Mouse (Mus musculus) right cerebral cortex, adult 18-20 months (tissue): Measurements from ENCODE around the gene Wt1.

Source experiments
- DNase-seq: peaks from one replicate; pipeline ENCODE4 v3.0.0; 2022; ENCODE audit warnings: mixed read lengths

Gene Wt1

DNA sequence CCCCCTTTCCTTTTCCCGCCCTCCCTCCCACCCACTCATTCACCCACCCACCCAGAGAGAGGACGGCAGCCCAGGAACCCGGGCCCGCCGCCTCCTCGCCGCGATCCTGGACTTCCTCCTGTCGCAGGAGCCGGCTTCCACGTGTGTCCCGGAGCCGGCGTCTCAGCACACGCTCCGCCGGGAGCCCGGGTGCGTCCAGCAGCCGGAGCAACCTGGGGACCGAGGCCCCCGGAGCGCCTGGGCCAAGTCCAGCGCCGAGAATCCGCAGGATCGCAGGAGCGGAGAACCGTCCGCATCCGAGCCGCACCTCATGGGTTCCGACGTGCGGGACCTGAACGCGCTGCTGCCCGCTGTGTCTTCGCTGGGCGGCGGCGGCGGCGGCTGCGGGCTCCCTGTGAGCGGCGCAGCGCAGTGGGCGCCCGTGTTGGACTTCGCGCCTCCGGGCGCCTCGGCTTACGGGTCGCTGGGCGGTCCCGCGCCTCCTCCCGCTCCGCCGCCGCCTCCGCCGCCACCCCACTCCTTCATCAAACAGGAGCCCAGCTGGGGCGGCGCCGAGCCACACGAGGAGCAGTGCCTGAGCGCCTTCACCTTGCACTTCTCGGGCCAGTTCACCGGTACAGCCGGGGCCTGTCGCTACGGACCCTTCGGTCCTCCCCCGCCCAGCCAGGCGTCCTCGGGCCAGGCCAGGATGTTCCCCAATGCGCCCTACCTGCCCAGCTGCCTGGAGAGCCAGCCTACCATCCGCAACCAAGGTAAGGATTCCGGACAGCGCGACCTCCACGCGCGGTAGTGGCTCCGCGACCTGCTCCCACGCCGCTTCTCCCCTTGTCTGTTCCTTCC, 582 bp downstream of the Wt1 start:
- DNase-seq = no peak

DNA sequence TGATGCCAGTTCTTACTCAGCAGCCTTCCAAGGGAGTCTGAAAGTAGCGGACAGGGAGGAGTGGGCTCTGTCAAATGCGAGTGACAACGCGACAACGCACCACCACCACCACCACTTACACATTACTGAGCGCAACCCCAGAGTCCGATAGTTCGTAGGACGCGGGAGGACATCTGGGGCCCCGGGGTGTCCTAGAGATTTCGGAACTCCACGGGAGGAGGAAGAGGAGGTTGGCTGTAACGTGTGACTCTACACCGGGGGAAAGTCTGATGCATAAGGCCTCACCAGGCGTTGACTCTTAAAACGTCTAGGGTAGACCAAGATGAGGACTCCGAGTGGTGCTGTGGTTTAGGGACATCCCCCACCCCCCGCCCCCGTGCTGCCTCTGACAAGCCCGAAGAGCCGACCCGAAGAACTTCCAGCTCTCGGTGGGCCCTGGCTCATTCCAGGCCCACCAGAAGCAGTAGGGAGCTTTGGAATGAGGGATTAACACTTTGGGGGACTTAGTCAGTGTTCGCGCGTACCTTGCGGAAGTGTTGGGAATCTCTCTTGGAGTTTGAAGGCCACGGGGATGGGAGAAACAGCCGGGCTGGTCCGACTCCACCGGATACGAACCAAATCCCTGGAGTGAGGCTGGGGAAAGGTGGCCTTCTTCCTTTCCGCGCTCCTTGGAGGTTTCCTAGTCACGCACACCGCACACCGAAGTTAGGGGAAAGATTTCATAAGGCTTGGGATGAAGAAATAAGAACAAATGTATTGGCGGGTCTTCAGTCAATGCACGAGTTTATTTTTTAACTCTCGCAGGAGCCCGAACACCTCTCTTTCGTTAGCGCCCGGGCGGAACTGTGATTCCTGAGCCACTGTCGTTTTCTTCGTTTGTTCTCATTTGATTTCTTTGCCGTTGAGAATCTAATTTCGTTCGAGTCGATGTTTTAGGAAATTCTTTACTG, 1.5 kb downstream of the Wt1 start:
- no peak for DNase-seq

DNA sequence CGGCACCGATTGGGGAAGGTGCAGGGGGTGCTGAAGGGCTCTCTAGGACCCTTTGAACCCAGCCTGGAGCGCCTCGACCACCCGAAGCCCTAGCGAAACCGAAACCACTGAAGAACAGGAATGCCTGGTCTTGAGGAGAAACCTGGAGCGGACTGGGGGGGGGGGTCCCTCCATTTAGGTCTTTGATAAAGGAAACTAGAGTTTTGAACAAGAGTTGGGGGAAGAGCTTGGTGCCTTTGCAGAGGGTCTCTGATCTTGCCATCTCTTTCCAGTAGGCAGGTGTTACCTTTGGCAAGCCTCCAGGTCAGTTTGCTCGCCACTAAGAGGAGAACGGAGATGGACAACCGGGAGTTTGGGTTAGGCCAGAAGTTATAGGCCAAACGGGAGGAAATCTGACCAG, 2.2 kb downstream of the Wt1 start:
- DNase-seq = no peak

DNA sequence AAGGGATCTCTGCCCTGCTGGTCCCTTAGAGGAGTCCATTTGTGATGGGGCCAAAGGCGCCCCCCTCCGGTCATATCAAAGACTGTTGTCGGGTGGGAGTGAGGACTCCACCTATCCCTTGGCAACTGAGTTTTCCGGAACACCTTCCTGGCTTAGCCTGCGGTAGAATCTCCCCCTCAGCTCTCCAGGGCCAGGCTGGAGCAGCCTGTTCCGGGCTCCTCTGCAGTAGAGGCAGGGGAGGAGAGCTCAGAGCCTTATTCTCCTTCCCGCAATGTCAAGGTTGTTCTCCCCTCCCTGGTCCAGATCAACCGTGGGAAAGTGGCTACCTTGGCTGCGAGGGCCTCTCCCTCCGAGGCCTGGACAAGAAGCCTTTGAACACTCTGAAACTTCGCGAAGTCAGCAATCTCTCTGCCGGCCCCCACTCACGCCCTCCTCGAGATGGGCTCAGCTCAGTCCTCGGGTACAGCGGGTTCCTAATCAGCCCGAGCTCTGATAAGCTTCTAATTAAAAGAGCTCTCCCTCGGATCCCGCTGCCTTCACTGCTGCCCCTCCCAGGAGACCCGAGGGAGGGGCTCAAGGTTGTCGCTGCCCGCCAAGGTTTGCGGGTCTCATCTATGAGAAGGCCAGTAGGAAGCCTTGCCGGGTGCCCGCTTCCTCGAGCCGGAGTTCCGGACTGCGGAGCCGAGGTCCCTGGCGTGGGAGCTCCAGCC, 4.2 kb downstream of the Wt1 start:
- DNase-seq = no peak

DNA sequence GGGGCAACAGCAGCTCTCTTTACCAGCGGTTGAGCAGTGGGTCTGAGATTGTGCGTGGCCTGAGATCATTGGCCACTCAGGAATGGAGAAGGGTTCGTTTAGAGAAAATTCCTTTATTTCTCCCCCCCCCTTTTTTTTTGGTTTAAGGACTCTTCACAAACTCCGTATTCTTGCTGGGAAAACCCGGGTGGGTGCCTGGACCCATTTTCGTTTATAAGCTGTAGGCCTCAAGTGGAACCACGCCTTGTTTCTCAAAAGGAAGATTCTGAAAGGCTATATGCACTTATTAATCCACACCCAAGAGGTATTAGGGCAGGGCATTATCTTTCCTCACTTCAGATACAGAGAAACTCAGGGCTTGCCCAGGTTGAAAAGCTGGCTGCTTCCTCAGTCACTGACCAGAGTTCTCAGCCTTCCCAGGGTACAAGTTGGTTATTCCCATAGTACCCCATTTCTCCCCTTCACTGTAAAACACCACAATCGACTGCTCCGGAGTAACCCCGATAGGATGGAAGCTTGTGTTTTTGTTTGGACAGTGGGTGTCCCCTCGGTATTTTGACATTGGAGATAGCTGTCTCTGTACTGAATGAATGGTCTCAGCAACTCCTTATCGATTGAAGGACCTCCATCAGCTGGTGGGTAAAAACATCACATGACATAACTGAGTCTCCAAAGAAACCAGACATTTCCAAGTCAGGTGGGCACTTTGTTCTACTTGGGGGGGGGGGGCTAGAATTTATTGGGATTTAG, 4.9 kb downstream of the Wt1 start:
- no peak for DNase-seq

DNA sequence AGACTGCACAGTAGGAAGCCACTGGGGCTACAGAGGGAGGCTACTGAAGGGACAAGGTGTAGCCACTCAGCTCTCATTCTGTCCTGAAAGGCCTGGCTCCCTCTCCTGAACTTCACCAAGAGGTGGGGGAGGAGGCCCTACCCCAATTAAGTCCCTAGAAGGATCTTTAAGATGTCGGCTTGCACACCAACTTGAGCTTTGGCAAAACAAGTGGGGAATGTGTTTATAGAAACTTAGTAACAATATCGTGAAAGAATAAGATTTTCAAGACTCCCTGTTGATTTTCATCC, 5.4 kb downstream of the Wt1 start:
- DNase-seq = no peak

DNA sequence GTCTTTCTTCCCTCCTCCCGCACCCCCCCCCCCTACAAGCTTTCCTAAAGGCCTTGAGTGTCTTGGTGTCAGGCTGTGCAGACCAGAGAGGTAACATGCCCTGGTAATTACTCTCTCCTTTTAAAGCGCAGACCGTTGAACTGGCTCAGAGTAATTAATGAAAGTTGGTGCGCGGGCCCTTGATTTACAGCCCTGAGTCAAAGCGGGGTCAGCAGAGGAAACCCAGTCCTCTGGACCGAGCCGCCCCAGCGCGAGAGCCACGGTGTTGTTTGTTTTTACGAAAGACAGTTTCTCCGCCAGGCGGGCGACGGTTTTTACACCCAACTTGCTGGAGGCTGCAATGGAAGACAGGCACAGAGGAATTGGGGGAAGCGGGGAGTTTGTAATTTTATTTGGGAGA, 6.0 kb downstream of the Wt1 start:
- DNase-seq = no peak

DNA sequence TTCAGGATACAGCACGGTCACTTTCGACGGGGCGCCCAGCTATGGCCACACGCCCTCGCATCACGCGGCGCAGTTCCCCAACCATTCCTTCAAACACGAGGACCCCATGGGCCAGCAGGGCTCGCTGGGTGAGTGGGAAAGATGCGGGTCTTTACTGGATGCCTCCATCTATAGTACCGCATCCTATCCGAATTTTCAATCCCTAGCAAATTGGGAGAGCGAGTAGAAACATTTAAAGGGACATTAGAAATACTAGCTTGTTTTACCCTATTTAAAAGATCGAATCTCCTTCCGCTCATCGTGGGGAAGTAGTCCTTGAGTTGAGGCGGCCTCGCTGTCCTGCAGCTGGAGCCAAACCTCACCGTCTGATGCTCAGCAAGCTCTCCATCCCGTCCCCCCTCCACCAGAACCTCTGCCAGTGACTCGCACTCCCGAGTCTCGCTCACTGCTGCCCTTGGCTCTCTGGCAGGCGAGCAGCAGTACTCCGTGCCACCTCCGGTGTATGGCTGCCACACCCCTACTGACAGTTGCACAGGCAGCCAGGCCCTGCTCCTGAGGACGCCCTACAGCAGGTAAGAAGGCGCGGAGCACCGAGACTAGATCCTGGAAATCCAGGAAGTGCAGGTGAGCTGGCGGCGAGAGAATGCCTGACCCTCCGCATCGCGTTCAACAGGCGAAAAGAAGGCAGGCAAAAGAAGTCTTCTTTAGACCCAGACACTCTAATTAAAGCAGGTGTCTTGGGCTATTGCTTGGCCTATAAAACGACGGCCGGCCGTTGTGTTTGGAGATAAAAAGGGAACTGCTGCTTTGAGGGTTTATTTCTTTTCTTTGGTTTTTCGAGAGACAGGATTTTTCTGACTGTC, 6.8 kb downstream of the Wt1 start:
- no peak for DNase-seq

DNA sequence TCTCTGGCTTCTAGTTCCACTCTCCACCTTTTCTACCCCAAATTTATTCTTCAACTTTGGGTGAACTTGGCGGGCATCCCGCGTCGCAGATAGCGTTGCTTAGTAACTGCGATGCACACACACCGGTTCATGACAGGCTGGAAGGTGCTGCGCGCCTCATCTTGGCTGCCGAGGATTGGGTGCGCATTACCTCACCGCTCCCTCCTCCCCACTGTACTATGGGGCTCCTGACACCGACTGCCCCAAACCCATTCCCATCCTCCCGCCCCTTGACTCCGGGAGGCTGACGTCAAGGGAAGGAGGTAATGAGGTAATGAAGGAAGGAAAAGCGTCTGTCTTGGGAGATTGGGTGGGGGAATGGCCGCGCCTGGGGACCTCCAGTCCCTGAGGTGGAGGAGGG, 8.0 kb downstream of the Wt1 start:
- DNase-seq = no peak

DNA sequence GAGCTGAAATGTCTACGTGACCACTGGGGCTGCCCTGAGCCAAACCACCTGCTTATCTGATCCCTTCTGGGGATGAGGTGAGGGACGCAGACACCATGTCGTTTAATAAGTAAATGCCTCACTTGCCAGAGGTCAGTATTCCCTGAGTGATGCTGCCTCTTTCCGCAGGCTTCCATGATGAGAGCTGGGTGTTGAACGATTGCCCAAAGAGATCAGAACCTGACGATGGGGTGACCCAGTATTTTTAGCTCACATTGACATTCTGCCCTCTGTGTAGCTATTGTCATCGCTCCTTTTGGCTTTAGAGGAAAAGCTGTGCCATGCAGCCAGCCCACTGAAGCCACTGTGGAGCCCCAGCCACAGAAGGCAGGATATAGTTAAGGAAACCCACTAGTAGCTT, 13.1 kb downstream of the Wt1 start:
- DNase-seq = no peak

DNA sequence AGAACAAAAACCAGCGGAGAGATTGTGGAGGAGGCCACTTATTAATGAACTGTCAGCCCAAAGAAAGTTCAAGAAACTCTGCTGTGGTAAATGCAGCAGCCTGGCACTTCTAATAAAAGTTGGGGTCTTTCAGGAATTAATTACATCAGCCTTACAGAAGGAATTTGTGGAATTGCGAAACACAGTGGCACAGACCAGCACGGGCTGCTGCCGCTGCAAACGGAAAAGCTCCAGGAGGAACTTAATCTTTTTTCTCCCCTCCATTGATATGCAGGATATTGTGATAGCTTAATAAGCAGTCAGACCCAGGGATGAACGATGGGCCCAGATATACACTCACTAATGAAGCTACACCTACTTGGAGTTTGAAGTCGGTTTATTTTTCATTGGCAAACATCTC, 15.0 kb downstream of the Wt1 start:
- DNase-seq = no peak

DNA sequence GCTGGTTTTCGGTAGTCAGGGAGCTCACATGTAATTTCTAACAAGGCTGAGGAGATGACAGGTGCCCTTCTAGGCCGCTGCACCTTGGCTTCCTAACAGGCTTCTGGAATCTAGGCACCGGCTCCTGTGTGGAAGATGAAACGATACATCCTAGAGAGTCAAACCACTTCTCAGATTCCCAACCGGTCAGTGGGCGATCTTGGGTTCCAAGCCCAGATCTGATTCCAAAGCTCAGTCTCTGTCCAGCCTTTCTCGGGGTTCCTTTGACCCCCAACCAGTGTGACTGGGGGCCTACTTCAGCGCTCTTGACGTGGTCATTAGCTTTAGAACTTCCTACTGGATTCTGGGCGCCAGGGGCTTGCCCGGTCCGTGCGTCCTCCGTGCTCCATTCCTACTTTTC, 17.4 kb downstream of the Wt1 start:
- DNase-seq = no peak

DNA sequence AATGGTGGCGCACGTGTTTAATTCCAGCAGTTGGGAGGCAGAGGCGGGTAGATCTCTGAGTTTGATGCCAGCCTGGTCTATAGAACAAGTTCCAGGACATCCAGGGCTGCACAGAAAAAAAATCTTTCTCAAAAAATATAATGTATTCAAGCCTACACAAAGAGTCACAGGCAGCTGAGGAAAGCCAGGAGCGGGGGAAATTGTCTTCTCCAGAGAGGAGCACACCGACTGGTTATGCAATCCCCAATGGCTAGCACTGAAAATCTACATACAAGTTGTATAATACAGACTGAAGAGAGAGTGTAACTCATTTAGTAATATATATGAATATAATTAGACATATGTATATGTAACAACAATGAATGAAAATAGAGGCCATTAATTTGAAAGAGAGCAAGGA, 25.2 kb downstream of the Wt1 start:
- peak; percentile 39 for DNase-seq

DNA sequence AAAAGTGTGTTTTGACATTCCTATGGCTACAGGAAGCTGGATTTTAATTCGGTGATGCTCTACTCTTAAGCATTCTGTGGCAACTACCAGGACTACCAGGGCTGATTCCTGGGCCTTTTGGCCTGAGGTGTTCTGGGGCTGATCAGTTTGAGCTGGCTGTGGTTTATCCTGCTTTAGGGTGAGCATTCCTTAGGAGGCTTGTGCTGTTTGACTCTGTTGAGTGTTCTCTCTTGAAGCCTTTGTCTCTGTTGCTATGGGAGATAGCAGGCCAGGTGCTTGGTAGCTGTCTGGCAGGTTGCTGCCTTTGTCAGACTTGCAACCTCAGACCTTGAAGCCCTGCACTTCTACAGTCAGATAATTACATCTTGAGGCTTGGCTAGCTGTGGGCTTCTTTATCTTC, 26.7 kb downstream of the Wt1 start:
- DNase-seq = no peak

DNA sequence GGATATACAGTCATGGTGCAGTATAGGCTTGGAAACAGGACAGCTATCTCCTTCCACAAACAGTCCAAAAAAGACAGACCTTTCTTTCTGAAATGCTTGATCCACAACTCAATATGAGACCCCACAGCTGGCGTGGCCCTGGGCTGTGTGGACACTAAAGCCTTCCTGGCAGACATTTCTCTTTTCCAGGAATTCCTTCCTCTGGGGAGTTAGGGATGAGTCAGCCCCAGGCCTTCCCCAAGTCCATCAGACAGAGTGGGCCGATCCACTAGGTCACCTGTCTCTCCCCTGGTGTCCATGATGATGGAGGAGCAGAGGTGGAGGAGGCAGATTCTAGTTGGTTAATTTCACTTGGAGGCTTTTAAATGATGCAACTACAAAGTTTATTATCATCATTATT, 34.6 kb downstream of the Wt1 start:
- DNase-seq = no peak

DNA sequence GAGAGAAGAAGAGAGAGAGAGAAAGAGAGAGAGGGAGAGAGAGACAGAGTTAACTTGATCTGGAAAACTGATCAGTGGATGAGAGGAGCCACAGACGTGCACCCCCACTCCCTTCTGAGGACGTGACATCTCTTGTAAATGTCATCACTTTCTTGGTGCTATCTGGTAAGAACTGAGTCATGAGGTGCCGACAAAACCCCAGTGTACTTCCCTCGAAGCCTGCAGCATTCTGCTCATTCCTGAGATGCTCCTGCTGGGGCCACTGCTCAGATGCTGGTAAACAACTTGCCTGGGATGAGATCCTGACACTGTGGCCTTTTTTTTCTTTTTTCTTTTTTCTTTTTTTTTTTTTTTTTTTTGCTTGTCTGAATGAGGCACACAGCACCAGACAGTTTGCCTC, 36.4 kb downstream of the Wt1 start:
- DNase-seq = no peak

DNA sequence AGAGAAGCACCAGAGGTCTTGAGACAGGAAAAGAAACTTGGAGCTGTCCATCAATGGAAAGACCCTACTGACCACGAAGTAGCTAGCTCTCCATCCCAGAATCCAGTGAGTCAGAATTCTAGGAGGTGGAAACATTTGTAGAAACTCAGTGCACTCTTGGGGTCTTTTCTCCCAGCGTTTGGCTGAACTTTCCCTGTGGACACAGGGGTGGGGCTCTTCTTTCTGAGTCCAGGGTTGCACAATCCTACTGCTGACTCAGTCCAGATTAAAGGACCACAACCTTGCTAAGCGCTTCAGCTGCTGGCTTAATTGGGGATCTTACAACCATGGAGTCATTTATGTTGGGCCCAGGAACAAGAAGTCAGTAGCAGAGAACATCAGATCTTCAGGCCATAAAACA, 41.8 kb downstream of the Wt1 start:
- DNase-seq = no peak

DNA sequence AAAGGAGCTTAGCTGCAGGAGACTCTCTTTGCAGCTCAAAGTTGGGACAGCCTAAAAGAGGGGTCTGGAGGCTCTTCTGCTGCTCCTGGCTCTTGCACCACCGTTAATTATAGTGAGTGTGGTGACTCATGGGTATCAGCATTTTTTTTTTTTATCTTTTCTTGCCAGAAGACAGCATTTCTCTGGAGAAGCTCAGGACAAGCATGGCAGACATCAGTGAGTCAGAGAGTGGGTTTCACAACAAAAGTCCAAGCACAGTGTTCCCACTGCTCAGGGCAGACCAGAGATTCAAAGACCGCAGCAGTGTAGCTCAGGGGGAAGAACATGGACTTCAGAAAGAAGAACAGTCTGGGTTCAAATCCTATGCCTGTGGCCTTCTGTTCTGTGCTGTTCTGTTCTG, 47.9 kb downstream of the Wt1 start:
- DNase-seq = no peak

DNA sequence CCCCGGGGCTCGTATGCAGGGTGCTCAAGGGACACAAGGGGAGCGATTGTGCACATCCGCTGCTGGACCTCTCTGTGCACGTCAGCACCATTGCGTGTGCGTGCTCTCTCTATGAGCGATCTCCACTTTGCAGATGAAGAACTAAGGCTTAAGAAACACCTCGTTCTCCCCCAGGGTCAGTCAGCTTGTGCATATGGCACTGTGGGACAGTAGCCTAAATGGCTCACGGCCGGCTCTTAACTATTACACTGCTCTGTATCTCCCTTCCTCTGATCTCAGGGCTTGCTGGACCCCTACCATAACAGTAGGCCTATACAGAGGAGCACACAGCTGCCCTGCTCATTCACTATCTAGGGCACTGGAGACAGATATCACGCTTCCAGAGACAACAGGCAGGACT, 52.5 kb downstream of the Wt1 start:
- DNase-seq = no peak

DNA sequence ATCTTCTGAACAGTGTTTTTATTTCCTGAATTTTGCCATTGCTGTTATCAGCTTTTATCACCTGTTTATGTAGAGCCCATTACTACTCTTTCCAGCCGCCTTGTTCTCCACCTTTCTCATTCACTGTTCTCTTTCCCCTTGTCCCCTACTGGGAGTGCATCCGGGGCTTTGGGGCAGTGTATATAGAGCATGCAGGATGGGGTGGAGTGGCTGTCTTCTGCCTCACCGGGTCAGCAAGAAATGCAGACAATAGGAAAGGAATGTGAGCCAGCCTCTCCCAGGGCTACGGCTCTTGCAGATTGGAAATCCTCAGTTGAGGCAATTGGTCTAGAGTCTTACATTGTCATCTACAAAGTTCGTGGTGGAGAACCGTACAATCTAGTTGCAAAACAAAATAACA, 56.2 kb downstream of the Wt1 start:
- DNase-seq = no peak

DNA sequence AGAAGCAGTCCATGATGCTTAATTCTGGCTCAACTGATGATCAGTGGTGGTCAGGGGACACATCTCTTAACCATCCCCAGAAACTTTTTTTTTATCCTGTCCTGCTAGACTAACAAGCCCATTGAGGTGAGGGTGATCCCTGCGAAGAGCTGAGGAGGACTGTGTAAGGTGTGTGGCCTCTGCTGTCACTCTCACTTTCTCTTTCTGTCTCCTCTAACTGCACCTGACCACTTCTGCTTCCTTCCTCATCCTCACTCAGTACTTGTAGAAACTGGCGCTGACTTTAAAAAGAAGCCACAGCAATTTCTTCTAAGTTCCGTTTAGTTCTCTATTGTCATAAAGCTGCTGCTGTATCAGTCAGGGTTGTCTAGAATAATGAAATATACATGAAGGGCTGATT, 58.8 kb downstream of the Wt1 start:
- no peak for DNase-seq
